Mouse (Mus musculus) induced T-regulatory cell, adult 2 months (primary cell): ENCODE data around the gene Auts2.

Experiments
- DNase-seq: peaks from one replicate; pipeline ENCODE4 v3.0.0-alpha.2; 2012; ENCODE audit warnings: low read depth

Auts2 gene

GRCm38 (mm10) chr5:131906313-131906712 is 636.8 kb downstream of the Auts2 start:
- no peak for DNase-seq

GRCm38 (mm10) chr5:131904478-131904877 is 638.7 kb downstream of the Auts2 start:
- DNase-seq = no peak

- no peak for DNase-seq
Measured at GRCm38 (mm10) chr5:131898048-131898638, 645.0 kb downstream of the Auts2 start.

- no peak for DNase-seq
Measured at GRCm38 (mm10) chr5:131886636-131887035, 656.5 kb downstream of the Auts2 start.

GRCm38 (mm10) chr5:131876569-131876968 is 666.6 kb downstream of the Auts2 start:
- DNase-seq = no peak

- DNase-seq = no peak
Measured at GRCm38 (mm10) chr5:131875976-131876375, 667.2 kb downstream of the Auts2 start.

- no peak for DNase-seq
Measured at GRCm38 (mm10) chr5:131873116-131873515, 670.0 kb downstream of the Auts2 start.

GRCm38 (mm10) chr5:131869711-131870499 is 673.2 kb downstream of the Auts2 start:
- DNase-seq = no peak

- no peak for DNase-seq
Measured at GRCm38 (mm10) chr5:131865200-131865599, 677.9 kb downstream of the Auts2 start.

- no peak for DNase-seq
Measured at GRCm38 (mm10) chr5:131857976-131858375, 685.2 kb downstream of the Auts2 start.

GRCm38 (mm10) chr5:131855358-131855757 is 687.8 kb downstream of the Auts2 start:
- DNase-seq = no peak

GRCm38 (mm10) chr5:131851597-131852453 is 691.3 kb downstream of the Auts2 start:
- no peak for DNase-seq

- DNase-seq = no peak
Measured at GRCm38 (mm10) chr5:131850632-131851335, 692.4 kb downstream of the Auts2 start.

- DNase-seq = no peak
Measured at GRCm38 (mm10) chr5:131849644-131850043, 693.5 kb downstream of the Auts2 start.

GRCm38 (mm10) chr5:131844519-131844800 is 698.7 kb downstream of the Auts2 start:
- no peak for DNase-seq

GRCm38 (mm10) chr5:131843766-131844518 is 699.2 kb downstream of the Auts2 start:
- no peak for DNase-seq

GRCm38 (mm10) chr5:131839657-131840315 is 703.4 kb downstream of the Auts2 start:
- DNase-seq = no peak

GRCm38 (mm10) chr5:131839023-131839422 is 704.1 kb downstream of the Auts2 start:
- DNase-seq = no peak

GRCm38 (mm10) chr5:131838064-131838463 is 705.1 kb downstream of the Auts2 start:
- DNase-seq = no peak

GRCm38 (mm10) chr5:131836014-131836735 is 707.0 kb downstream of the Auts2 start:
- no peak for DNase-seq
